Mouse (Mus musculus) heart, adult 2 months (tissue): ENCODE measurements around the gene Elob.

Experiments
- CTCF ChIP-seq: fragments of 200-600 bp; IDR thresholded peaks from 2 replicates; pipeline ENCODE4 v1.8.1; 2022; ENCODE audit warnings: antibody characterized with exemption, mild to moderate bottlenecking, moderate library complexity
- POLR2A ChIP-seq: fragments of 200-500 bp; IDR thresholded peaks from 2 replicates; pipeline ENCODE4 v1.6.1; 2011; ENCODE audit warnings: mild to moderate bottlenecking, low read depth, low read length, control low read depth; ENCODE audit not compliant: insufficient read depth

GRCm38 (mm10) chr17:23788973-23789372 lies 40.0 kb downstream of the Elob start:
- TF ChIP-seq CTCF (no peak), POLR2A (no peak)
